Mouse (Mus musculus) embryonic fibroblast, embryonic 13.5 days (primary cell): ENCODE data around the gene Zfp804a. TPM values are rescaled to one million over a fixed set of nuclear protein-coding genes. Genes with fewer than 3 reads are reported as not detected.

ENCODE experiments used
- H3K27ac ChIP-seq: 2 replicates; pipeline ENCODE4 v1.5.1; 2012; ENCODE audit warnings: low read length, control low read depth, inconsistent platforms; ENCODE audit not compliant: insufficient read depth
- H3K4me1 ChIP-seq: 2 replicates; pipeline ENCODE4 v1.6.1; 2011; ENCODE audit warnings: low read length; ENCODE audit not compliant: control insufficient read depth, insufficient read depth
- H3K4me3 ChIP-seq: 2 replicates; pipeline ENCODE4 v1.5.1; 2011; ENCODE audit warnings: mild to moderate bottlenecking, control low read depth, low read length; ENCODE audit not compliant: insufficient read depth
- CTCF ChIP-seq: IDR thresholded peaks from 2 replicates; pipeline ENCODE4 v1.5.1; 2011; ENCODE audit warnings: mild to moderate bottlenecking, control low read depth, low read length, moderate library complexity, borderline replicate concordance; ENCODE audit not compliant: insufficient read depth
- POLR2A ChIP-seq: IDR thresholded peaks from 2 replicates; pipeline ENCODE4 v1.6.1; 2011; ENCODE audit warnings: low read depth, mild to moderate bottlenecking, control low read depth, low read length, moderate library complexity
- polyA plus RNA-seq: library from polyadenylated mRNA; stranded (reverse); fragments of >200 nt; gene quantifications from 2 replicates; pipeline ENCODE4 v1.2.4, GENCODE M21; 2011; ENCODE audit warnings: low read depth; ENCODE audit not compliant: missing spikeins, insufficient read length

Zfp804a gene
- polyA plus RNA-seq, 1 experiment: 0.14 TPM

DNA sequence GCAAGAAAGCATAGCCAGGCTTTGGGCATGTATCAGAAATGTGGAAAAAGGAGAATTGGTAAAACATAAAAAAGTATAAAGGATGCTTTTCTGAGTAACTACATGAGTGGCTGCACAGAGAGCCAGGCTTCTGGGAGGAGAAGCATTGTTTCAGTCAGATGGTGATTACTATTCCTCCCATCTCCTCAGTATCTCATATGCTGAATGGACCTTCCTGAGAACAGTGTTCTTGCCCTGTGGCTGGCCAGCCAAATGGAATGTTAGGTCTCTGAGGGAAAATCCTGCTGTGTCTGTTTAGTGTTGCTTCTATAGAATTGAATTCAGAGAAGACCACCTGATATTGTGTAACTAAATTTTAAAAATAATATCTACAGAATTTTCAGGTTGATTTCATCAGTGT is 193.0 kb downstream of the Zfp804a start:
- no peaks in the 10 kb centered on the region for H3K4me1 ChIP-seq
- H3K27ac ChIP-seq: no peak overlapping the region
- no peak for TF ChIP-seq CTCF
- TF ChIP-seq POLR2A: no peak
- H3K4me3 ChIP-seq: no peak overlapping the region

- no peak overlapping the region for H3K27ac ChIP-seq
- no peak for TF ChIP-seq POLR2A
- no peak for TF ChIP-seq CTCF
- H3K4me3 ChIP-seq: no peak overlapping the region
- no peaks in the 10 kb centered on the region for H3K4me1 ChIP-seq
Measured at GRCm38 (mm10) chr2:82246902-82247522, 194.0 kb downstream of the Zfp804a start.

DNA sequence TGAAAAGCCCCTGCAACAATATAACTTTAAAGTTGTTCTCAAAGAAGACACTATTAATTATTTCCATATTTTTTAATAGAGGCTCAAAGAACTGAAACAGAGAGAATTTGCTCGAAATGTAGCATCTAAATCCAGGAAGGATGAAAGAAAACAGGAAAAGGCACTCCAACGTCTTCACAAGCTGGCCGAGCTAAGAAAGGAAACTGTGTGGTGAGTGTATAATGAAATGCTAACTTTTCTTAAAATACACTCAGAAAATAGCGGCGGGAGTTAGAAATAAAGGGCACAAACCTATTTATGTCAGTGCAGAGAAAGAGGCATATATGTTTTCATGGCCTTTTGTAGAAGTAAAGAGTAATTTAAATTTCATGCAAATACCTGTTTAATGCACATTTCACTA is 200.4 kb downstream of the Zfp804a start:
- Histone ChIP-seq H3K4me3 (no peak overlapping the region), H3K27ac (no peak overlapping the region), H3K4me1 (no peaks in the 10 kb centered on the region)
- TF ChIP-seq CTCF: no peak
- no peak for TF ChIP-seq POLR2A

- Histone ChIP-seq H3K27ac (no peak overlapping the region), H3K4me1 (no peaks in the 10 kb centered on the region), H3K4me3 (no peak overlapping the region)
- no peak for TF ChIP-seq CTCF
- TF ChIP-seq POLR2A: no peak
Measured at GRCm38 (mm10) chr2:82282591-82283269, 229.7 kb downstream of the Zfp804a start.

DNA sequence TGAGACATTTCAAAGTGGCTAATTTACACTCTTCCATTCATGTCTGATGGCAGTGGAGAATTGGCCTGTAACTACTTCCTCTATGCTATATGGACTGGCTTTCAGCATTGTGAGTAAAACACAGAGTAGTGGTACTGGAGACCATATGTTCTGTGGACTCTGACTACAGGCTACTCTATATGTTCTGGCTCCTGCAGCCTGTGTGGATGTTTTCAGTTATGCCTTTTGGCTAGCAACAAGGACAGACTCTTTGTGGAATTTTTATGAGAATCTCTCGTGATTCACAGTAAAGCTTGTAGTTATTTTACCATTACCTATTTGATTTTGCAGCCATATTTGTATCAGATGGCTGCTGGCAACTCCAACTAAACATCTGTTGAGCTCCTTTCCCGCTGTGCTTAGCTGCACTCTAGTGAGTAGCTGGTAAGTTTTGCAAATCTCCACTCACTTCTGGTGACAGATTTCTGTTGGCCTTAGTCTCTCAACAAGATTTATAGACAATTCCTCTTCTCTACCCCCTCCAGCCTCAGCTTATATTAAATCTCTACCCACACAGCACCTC is 242.0 kb downstream of the Zfp804a start:
- TF ChIP-seq POLR2A (no peak), CTCF (no peak)
- Histone ChIP-seq H3K4me3 (no peak overlapping the region), H3K4me1 (no peaks in the 10 kb centered on the region), H3K27ac (no peak overlapping the region)
